Mouse (Mus musculus): ENCODE measurements around the gene Slc25a17.

DNA sequence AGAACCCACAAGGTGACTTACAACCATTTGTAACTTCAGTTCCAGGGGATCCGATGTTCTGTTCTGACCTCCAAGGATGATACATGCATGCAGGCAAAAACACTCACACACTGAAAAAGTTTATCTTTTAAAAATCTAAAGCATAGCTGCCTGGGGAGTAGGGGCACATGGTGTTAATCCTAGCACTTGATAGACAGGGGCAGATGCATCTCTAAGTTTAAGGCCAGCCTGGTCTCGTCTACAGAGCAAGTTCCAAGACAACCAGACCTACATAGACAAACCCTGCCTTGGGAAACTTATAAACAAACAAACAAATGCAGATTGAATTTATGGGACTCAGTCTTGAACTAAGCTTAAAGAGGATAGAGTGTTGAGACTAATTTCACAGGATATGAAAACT is 18.2 kb upstream of the Slc25a17 start:
- TF ChIP-seq CTCF (IDR thresholded peaks at IDR 0.05; ENCODE audit: control insufficient read depth, insufficient read depth, insufficient replicate concordance, low read depth, low read length) (no peak), POLR2A (IDR thresholded peaks at IDR 0.05; ENCODE audit: control insufficient read depth, low read depth, low read length) (no peak)
